Mouse (Mus musculus) forebrain, postnatal 0 days (tissue): ENCODE measurements at regions not wholly inside any gene's neighbourhood (a gene's known extent, or its start where the extent isn't known, plus 50 kb on each side); places are given as distances from the start of the nearest gene placed in this dataset.

Experiments
- ATAC-seq: fragments of 200-750 bp; cut with Nextera tagmentation; 2 replicates; pipeline ENCODE4 v1.8.0; 2017; ENCODE audit warnings: mild to moderate bottlenecking, moderate library complexity
- DNase-seq: peaks from one replicate; pipeline ENCODE4 v3.0.0-alpha.2; 2015
- H3K27ac ChIP-seq: fragments of 300-500 bp; sonication (generic); 2 replicates; pipeline ENCODE4 v1.5.1; 2014; ENCODE audit warnings: low read depth, mild to moderate bottlenecking, antibody characterized with exemption, low read length, moderate library complexity, mixed read lengths
- H3K27me3 ChIP-seq: fragments of 300-500 bp; sonication (generic); 2 replicates; pipeline ENCODE4 v1.6.1; 2014; ENCODE audit warnings: mild to moderate bottlenecking, low read length, mixed read lengths; ENCODE audit not compliant: insufficient read depth
- H3K36me3 ChIP-seq: fragments of 300-500 bp; sonication (generic); 2 replicates; pipeline ENCODE4 v1.6.1; 2014; ENCODE audit warnings: mild to moderate bottlenecking, moderate library complexity; ENCODE audit not compliant: insufficient read depth
- H3K4me1 ChIP-seq: fragments of 300-500 bp; sonication (generic); 2 replicates; pipeline ENCODE4 v1.6.1; 2014; ENCODE audit warnings: antibody characterized with exemption; ENCODE audit not compliant: insufficient read depth
- H3K4me2 ChIP-seq: fragments of 300-500 bp; sonication (generic); 2 replicates; pipeline ENCODE4 v1.6.1; 2014; ENCODE audit warnings: low read depth, mild to moderate bottlenecking, moderate library complexity
- H3K4me3 ChIP-seq: fragments of 300-500 bp; sonication (generic); 2 replicates; pipeline ENCODE4 v1.5.1; 2014; ENCODE audit warnings: low read depth, low read length, mixed read lengths
- H3K9ac ChIP-seq: fragments of 300-500 bp; sonication (generic); 2 replicates; pipeline ENCODE4 v1.6.1; 2014; ENCODE audit warnings: mild to moderate bottlenecking
- H3K9me3 ChIP-seq: fragments of 300-500 bp; sonication (generic); 2 replicates; pipeline ENCODE4 v1.6.1; 2016; ENCODE audit warnings: low read length
- CTCF ChIP-seq: sonication (generic); IDR thresholded peaks from 2 replicates; pipeline ENCODE4 v1.5.1; 2016; ENCODE audit warnings: antibody characterized with exemption, control low read depth, low read depth
- WGBS: fragments of 180-500 bp; shearing (Covaris S2); extraction: QIAGEN DNeasy Blood & Tissue Kit; methylation state at CpG from one replicate; pipeline ENCODE4 v1.1.7; 2014; 5-methylcytosine and 5-hydroxymethylcytosine counted together

DNA sequence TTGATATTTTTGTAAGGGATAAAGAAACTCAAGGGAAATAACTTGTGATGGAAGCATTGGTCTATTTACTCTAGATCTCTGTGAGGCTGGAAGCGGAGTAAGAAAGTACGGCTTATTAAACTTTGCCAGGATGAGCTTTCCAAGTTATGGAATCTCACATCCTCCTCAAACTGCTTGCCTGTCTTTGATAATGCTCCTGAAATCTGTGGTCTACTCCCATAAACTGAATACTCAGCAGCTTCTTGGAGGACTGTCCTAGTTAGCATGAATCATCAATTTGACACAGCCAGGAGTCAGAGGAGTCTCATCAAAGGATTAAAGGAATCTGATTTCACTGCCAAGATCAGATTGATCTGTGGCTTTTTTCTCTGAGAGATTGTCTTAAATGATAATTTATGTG is 2753.0 kb upstream of the Lrrc6 start:
- no peak overlapping the region for H3K4me2 ChIP-seq

DNA sequence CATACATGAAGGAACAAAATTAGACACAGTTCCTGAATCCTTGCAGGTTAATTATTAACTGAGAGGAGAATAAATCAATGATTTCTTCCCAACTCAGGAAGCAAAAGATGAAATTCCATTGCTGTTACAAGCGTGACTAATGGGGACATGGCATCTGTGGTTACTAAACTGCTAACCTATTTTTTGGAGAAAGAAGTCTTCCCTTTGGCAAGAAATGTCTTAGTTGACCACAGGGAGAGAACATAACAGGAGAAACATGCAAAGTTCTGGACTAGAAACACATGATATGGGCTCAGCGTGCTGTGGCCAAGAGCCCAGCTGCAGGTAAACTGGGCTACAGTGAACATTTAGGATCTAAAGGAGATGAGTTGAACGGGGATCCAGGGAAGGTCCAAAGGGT is 2751.4 kb upstream of the Lrrc6 start:
- 95% methylated on average over 3 of the region's 3 CpGs for WGBS
- Histone ChIP-seq H3K27me3 (no peaks in the 10 kb centered on the region), H3K9ac (no peak overlapping the region), H3K27ac (no peak overlapping the region), H3K4me3 (no peak overlapping the region), H3K4me2 (no peak overlapping the region), H3K9me3 (no peaks in the 10 kb centered on the region), H3K4me1 (0 out of 2 replicates have a peak, but pooled peaks cover under 1% of the 10 kb centered on the region), H3K36me3 (no peaks in the 10 kb centered on the region)
- DNase-seq (no peak), ATAC-seq (no peak)
- no peak for TF ChIP-seq CTCF

More for the DNA sequence above, 2753.0 kb upstream of the Lrrc6 start:
- Histone ChIP-seq H3K4me1 (no peaks in the 10 kb centered on the region), H3K36me3 (no peaks in the 10 kb centered on the region), H3K27me3 (no peaks in the 10 kb centered on the region), H3K4me3 (no peak overlapping the region), H3K9me3 (no peaks in the 10 kb centered on the region), H3K27ac (no peak overlapping the region), H3K9ac (no peak overlapping the region)
- DNase-seq (no peak), ATAC-seq (no peak)
- TF ChIP-seq CTCF: no peak
- WGBS: 93% methylated on average over 2 of the region's 2 CpGs

DNA sequence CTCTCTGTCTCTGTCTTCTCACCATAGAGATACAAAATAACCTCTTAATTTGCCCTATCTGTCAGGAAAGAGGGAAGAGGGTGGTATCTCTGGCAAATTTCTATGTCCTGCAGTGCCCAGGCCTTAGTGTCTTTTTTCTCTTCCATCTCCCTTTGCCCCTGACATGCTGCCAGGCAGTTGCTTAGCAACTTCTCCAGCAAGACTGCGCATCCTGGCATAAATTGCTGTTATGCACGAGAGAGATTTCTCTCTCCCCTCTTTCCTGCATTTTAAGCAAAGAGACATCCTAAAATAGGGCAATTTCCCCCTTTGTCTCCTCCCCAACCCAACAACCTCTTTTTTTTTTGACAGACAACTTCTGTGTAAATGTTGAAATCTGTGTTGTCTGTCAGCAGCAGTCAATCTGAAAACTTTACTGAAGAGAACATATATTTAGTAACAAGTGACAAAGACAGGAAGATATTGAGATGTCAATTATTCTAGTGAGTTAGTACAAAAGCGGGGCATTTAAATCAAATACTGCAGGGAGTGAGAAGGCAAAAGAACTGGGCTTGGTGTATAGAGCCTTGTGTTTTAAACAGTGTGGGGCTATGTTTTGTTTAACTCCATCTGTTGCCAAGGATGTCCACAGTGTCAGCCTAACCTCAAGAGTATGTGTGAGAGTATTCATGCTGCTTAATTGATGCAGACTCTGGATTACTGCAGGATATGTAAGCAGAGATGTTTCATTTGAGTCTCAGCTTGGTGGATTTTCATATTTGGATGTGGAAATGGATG is 2745.7 kb upstream of the Lrrc6 start:
- DNase-seq: peak; percentile 93
- H3K36me3 ChIP-seq: no peaks in the 10 kb centered on the region

DNA sequence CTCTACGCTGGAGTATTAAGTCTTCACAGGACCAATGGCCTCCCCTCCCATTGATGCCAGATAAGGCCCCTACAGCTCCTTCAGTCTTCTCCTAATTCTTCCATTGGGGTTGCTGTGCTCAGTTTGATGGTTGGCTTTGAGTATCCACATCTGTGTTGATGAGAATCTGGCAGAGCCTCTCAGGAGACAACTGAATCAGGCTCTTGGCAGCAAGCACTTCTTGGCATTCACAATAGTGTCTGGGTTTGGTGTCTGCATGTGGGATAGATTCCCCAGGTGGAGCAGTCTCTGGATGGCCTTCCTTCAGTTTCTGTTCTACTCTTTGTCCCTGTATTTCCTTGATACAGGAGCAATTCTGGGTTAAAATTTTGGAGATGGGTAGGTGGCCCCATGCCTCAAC is 2734.6 kb upstream of the Lrrc6 start:
- TF ChIP-seq CTCF: no peak
- Histone ChIP-seq H3K36me3 (no peaks in the 10 kb centered on the region), H3K27me3 (no peaks in the 10 kb centered on the region), H3K9me3 (no peaks in the 10 kb centered on the region), H3K4me1 (no peaks in the 10 kb centered on the region), H3K9ac (no peak overlapping the region), H3K27ac (no peak overlapping the region), H3K4me2 (no peak overlapping the region), H3K4me3 (no peak overlapping the region)
- DNase-seq (no peak), ATAC-seq (no peak)
- 88% methylated on average over 1 of the region's 1 CpGs for WGBS

More for the DNA sequence above, 2745.7 kb upstream of the Lrrc6 start:
- no peak for TF ChIP-seq CTCF
- Histone ChIP-seq H3K27me3 (no peaks in the 10 kb centered on the region), H3K4me2 (no peak overlapping the region), H3K9me3 (no peaks in the 10 kb centered on the region), H3K9ac (no peak overlapping the region), H3K27ac (peak overlapping the region; percentile 66), H3K4me3 (no peak overlapping the region), H3K4me1 (peaks cover 12% of the 10 kb centered on the region)
- WGBS: 9% methylated on average over 3 of the region's 3 CpGs
- peak; percentile 95 for ATAC-seq

DNA sequence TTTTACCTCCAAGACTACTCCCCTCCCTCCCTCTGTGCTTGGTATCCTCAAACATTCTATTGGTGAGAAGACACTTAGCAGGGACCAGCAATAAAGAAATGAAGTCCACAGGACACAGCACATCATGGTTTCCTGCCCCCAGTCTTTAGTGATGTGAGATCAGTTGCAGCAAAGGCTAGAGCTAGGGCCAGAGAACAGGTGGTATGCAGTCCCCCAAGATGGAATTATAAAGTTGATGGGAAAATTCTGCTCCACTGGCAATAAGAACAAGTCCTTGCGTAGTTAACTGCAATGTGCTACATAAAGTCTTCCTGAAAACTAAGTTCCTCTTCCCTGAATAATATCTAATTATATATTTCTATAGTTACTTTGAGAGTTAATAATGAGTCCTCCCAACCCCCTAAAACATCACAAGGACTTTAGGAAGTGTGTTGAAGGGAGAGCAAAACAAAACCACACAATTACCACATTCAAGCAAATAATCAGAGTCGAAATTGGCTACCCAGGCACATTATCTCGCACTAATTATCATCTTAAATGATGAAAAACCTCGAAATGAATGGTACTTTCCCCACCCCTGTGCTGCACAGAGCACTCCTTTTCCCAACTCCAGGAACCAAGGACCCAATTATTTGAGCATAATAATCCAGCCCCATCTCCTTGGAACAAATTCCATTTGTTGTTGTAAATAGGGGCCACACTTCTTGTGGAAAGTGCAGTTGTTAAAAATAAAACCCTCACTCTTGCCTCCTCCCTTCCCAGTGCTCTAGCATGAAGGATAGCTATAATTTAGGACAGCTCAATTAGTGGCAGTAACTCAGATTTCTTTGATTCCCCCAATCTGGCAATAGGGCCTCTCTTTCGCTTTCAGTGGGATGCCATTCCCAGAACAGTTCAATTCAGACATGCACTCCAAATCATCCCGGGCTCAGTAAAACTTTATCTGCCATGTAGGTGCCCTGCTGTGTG is 2724.2 kb upstream of the Lrrc6 start:
- Histone ChIP-seq H3K27ac (no peak overlapping the region), H3K4me2 (no peak overlapping the region), H3K27me3 (no peaks in the 10 kb centered on the region), H3K9me3 (no peaks in the 10 kb centered on the region), H3K4me1 (no peaks in the 10 kb centered on the region), H3K4me3 (no peak overlapping the region), H3K36me3 (no peaks in the 10 kb centered on the region), H3K9ac (no peak overlapping the region)
- no peak for DNase-seq
- ATAC-seq: peak; percentile 36
- no peak for TF ChIP-seq CTCF
- 19% methylated on average over 6 of the region's 6 CpGs for WGBS

DNA sequence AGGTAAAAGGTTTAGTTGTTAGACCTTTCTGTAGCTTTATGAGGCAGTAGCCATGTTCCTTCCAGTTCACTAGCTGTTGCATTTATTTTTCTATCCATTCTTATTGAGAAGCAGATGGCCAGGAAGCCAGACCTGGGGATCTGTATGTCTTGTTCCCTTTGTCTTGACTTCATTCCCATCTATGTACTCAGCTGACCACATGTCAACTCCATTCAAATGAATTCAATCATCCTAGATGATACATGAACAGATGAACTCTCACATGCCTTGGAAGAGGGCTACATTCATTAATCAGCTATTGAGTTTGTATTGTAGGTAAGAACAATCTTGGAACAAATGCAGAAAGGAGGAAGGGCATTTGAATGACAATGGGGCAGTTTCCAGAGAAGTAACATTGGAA is 2722.7 kb upstream of the Lrrc6 start:
- no peak overlapping the region for H3K4me3 ChIP-seq
- no peak for TF ChIP-seq CTCF
- no peaks in the 10 kb centered on the region for H3K9me3 ChIP-seq
- no peak overlapping the region for H3K27ac ChIP-seq
- DNase-seq (no peak), ATAC-seq (no peak)
- no peak overlapping the region for H3K9ac ChIP-seq
- no peak overlapping the region for H3K4me2 ChIP-seq
- no peaks in the 10 kb centered on the region for H3K27me3 ChIP-seq
- no peaks in the 10 kb centered on the region for H3K36me3 ChIP-seq
- H3K4me1 ChIP-seq: no peaks in the 10 kb centered on the region

DNA sequence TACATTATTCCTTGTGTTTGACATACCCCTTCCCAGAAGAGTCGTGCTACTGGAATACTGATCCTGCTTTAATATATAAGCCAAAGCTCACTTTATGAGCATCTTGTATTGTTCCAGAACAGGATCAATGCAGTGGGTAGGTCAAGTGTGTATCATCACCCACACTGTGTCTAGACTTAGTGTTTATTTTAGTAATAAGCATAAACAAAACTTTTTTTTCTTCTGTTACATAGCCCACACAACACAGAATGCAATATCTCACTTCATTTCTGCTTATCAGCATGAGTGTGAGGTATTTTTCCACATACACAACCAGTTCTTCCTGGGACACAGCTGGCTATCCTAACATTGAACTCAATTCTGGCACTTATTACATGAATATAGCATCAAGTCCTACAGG is 2721.7 kb upstream of the Lrrc6 start:
- WGBS: 84% methylated on average over 1 of the region's 1 CpGs
- no peak for ATAC-seq
- no peak overlapping the region for H3K4me3 ChIP-seq

More for the DNA sequence above, 2721.7 kb upstream of the Lrrc6 start:
- Histone ChIP-seq H3K36me3 (no peaks in the 10 kb centered on the region), H3K9me3 (no peaks in the 10 kb centered on the region), H3K9ac (no peak overlapping the region), H3K4me2 (no peak overlapping the region), H3K27ac (no peak overlapping the region), H3K4me1 (no peaks in the 10 kb centered on the region), H3K27me3 (no peaks in the 10 kb centered on the region)
- DNase-seq: no peak
- TF ChIP-seq CTCF: no peak
